Mouse (Mus musculus) heart, embryonic 15.5 days (tissue): ENCODE results near the gene Tmem19. TPM values are rescaled to one million over a fixed set of nuclear protein-coding genes. Genes with fewer than 3 reads are reported as not detected.

ENCODE experiments used
- ATAC-seq: fragments of 200-750 bp; cut with Nextera tagmentation; replicated peaks from 2 replicates; pipeline ENCODE4 v1.8.0; 2017; ENCODE audit warnings: low read depth, moderate TSS enrichment; ENCODE audit not compliant: insufficient number of reproducible peaks, insufficient read depth, low FRiP score
- H3K27ac ChIP-seq: fragments of 300-500 bp; sonication (generic); 2 replicates; pipeline ENCODE4 v1.5.1; 2015; ENCODE audit warnings: mild to moderate bottlenecking, inconsistent platforms
- H3K27me3 ChIP-seq: fragments of 300-500 bp; sonication (generic); 2 replicates; pipeline ENCODE4 v1.6.1; 2015; ENCODE audit warnings: inconsistent platforms
- H3K36me3 ChIP-seq: fragments of 300-500 bp; sonication (generic); 2 replicates; pipeline ENCODE4 v1.6.1; 2015; ENCODE audit warnings: mild to moderate bottlenecking, inconsistent platforms
- H3K4me1 ChIP-seq: fragments of 300-500 bp; sonication (generic); replicated peaks from 2 replicates; pipeline ENCODE4 v1.6.1; 2015; ENCODE audit warnings: inconsistent platforms
- H3K4me2 ChIP-seq: fragments of 300-500 bp; sonication (generic); 2 replicates; pipeline ENCODE4 v1.6.1; 2015; ENCODE audit warnings: inconsistent platforms, mild to moderate bottlenecking, moderate library complexity
- H3K4me3 ChIP-seq: fragments of 300-500 bp; sonication (generic); 2 replicates; pipeline ENCODE4 v1.5.1; 2015; ENCODE audit warnings: mild to moderate bottlenecking, inconsistent platforms
- H3K9ac ChIP-seq: fragments of 300-500 bp; sonication (generic); 2 replicates; pipeline ENCODE4 v1.6.1; 2015; ENCODE audit warnings: mild to moderate bottlenecking, inconsistent platforms
- H3K9me3 ChIP-seq: fragments of 300-500 bp; sonication (generic); replicated peaks from 2 replicates; pipeline ENCODE4 v1.6.1; 2016; ENCODE audit warnings: inconsistent platforms
- WGBS: fragments of 180-500 bp; shearing (Covaris S2); methylation state at CpG from one replicate; pipeline ENCODE4 v1.1.7; 2015; ENCODE audit warnings: mixed read lengths; 5-methylcytosine and 5-hydroxymethylcytosine counted together
- polyA plus RNA-seq: library from polyadenylated mRNA; unstranded; fragments of >200 nt; fragmentation: Nextera tagmentation; extraction: Ambion mirVana; gene quantifications from 2 replicates; pipeline ENCODE4 v1.2.1, GENCODE M21; 2015

Tmem19 gene
- polyA plus RNA-seq, 1 experiment from 2014 or later = 18.0 TPM

- H3K4me1 ChIP-seq = no peaks in the 10 kb centered on the region
- no peaks in the 10 kb centered on the region for H3K27me3 ChIP-seq
- no peak overlapping the region for H3K4me3 ChIP-seq
- no peak overlapping the region for H3K4me2 ChIP-seq
- 72% methylated on average over 6 of the region's 6 CpGs for WGBS
- H3K36me3 ChIP-seq = peaks cover 7% of the 10 kb centered on the region; the same call in 1 of the 2 replicates
- no peak overlapping the region for H3K27ac ChIP-seq
- H3K9me3 ChIP-seq = no peaks in the 10 kb centered on the region
- no peak overlapping the region for H3K9ac ChIP-seq
- ATAC-seq = no peak
Observed at GRCm38 (mm10) chr10:115348131-115348530, 14.2 kb downstream of the Tmem19 start.

GRCm38 (mm10) chr10:115346444-115346843, 15.9 kb downstream of the Tmem19 start:
- Histone ChIP-seq H3K4me1 (no peaks in the 10 kb centered on the region), H3K9me3 (no peaks in the 10 kb centered on the region), H3K9ac (no peak overlapping the region), H3K4me3 (no peak overlapping the region), H3K4me2 (no peak overlapping the region), H3K27ac (no peak overlapping the region), H3K27me3 (no peaks in the 10 kb centered on the region), H3K36me3 (peaks cover 17% of the 10 kb centered on the region)
- no peak for ATAC-seq

- 85% methylated on average over 4 of the region's 4 CpGs for WGBS
Observed at GRCm38 (mm10) chr10:115342771-115343425, 19.4 kb downstream of the Tmem19 start.

GRCm38 (mm10) chr10:115339820-115340328, 22.4 kb downstream of the Tmem19 start:
- Histone ChIP-seq H3K9me3 (no peaks in the 10 kb centered on the region), H3K9ac (no peak overlapping the region), H3K4me2 (no peak overlapping the region), H3K27ac (no peak overlapping the region), H3K27me3 (no peaks in the 10 kb centered on the region), H3K36me3 (peaks cover 12% of the 10 kb centered on the region), H3K4me1 (no peaks in the 10 kb centered on the region), H3K4me3 (no peak overlapping the region)
- 81% methylated on average over 7 of the region's 7 CpGs for WGBS
- no peak for ATAC-seq

More at GRCm38 (mm10) chr10:115342771-115343425, 19.4 kb downstream of the Tmem19 start:
- ATAC-seq = no peak
- Histone ChIP-seq H3K4me1 (no peaks in the 10 kb centered on the region), H3K27me3 (no peaks in the 10 kb centered on the region), H3K9ac (no peak overlapping the region), H3K36me3 (peaks cover 17% of the 10 kb centered on the region), H3K4me2 (no peak overlapping the region), H3K4me3 (no peak overlapping the region), H3K27ac (no peak overlapping the region), H3K9me3 (no peaks in the 10 kb centered on the region)

- Histone ChIP-seq H3K9ac (no peak overlapping the region), H3K4me1 (no peaks in the 10 kb centered on the region; the same call in 1 of the 2 replicates), H3K4me2 (no peak overlapping the region), H3K27ac (no peak overlapping the region), H3K36me3 (peaks cover 3% of the 10 kb centered on the region; the same call in 1 of the 2 replicates), H3K9me3 (no peaks in the 10 kb centered on the region), H3K4me3 (no peak overlapping the region), H3K27me3 (no peaks in the 10 kb centered on the region)
- ATAC-seq = no peak
- 79% methylated on average over 4 of the region's 4 CpGs for WGBS
Observed at GRCm38 (mm10) chr10:115336901-115337300, 25.4 kb downstream of the Tmem19 start.

GRCm38 (mm10) chr10:115333528-115333927, 28.8 kb downstream of the Tmem19 start:
- H3K4me3 ChIP-seq = no peak overlapping the region
- no peak overlapping the region for H3K27ac ChIP-seq
- H3K4me2 ChIP-seq = no peak overlapping the region
- no peak overlapping the region for H3K9ac ChIP-seq
- H3K36me3 ChIP-seq = no peaks in the 10 kb centered on the region
- ATAC-seq = no peak
- H3K27me3 ChIP-seq = no peaks in the 10 kb centered on the region
- WGBS = 64% methylated on average over 9 of the region's 9 CpGs
- no peaks in the 10 kb centered on the region for H3K9me3 ChIP-seq
- no peaks in the 10 kb centered on the region; the same call in 1 of the 2 replicates for H3K4me1 ChIP-seq

- ATAC-seq = no peak
- no peaks in the 10 kb centered on the region; the same call in 1 of the 2 replicates for H3K4me1 ChIP-seq
- H3K9me3 ChIP-seq = no peaks in the 10 kb centered on the region
- WGBS = 57% methylated on average over 4 of the region's 4 CpGs
- H3K27me3 ChIP-seq = no peaks in the 10 kb centered on the region
- no peak overlapping the region for H3K4me2 ChIP-seq
- no peaks in the 10 kb centered on the region for H3K36me3 ChIP-seq
- H3K27ac ChIP-seq = no peak overlapping the region
- H3K9ac ChIP-seq = no peak overlapping the region
- H3K4me3 ChIP-seq = no peak overlapping the region
Observed at GRCm38 (mm10) chr10:115332997-115333396, 29.3 kb downstream of the Tmem19 start.

- ATAC-seq = no peak
- WGBS = 69% methylated on average over 8 of the region's 8 CpGs
- no peak overlapping the region for H3K27ac ChIP-seq
Observed at GRCm38 (mm10) chr10:115332420-115332952, 29.8 kb downstream of the Tmem19 start.

GRCm38 (mm10) chr10:115329010-115329530, 33.2 kb downstream of the Tmem19 start:
- no peak overlapping the region for H3K27ac ChIP-seq
- H3K9ac ChIP-seq = no peak overlapping the region
- H3K9me3 ChIP-seq = no peaks in the 10 kb centered on the region
- no peak overlapping the region for H3K4me3 ChIP-seq
- no peaks in the 10 kb centered on the region; the same call in 1 of the 2 replicates for H3K4me1 ChIP-seq
- H3K27me3 ChIP-seq = no peaks in the 10 kb centered on the region
- no peak overlapping the region for H3K4me2 ChIP-seq
- no peak for ATAC-seq
- WGBS = 72% methylated on average over 3 of the region's 3 CpGs
- no peaks in the 10 kb centered on the region for H3K36me3 ChIP-seq

More at GRCm38 (mm10) chr10:115332420-115332952, 29.8 kb downstream of the Tmem19 start:
- H3K9ac ChIP-seq = no peak overlapping the region
- H3K36me3 ChIP-seq = no peaks in the 10 kb centered on the region
- H3K4me1 ChIP-seq = no peaks in the 10 kb centered on the region; the same call in 1 of the 2 replicates
- no peak overlapping the region for H3K4me3 ChIP-seq
- no peaks in the 10 kb centered on the region for H3K27me3 ChIP-seq
- no peak overlapping the region for H3K4me2 ChIP-seq
- no peaks in the 10 kb centered on the region for H3K9me3 ChIP-seq

- no peak overlapping the region for H3K4me3 ChIP-seq
- H3K4me1 ChIP-seq = no peaks in the 10 kb centered on the region; the same call in 1 of the 2 replicates
- H3K9me3 ChIP-seq = no peaks in the 10 kb centered on the region
- H3K27me3 ChIP-seq = no peaks in the 10 kb centered on the region
- 50% methylated on average over 6 of the region's 6 CpGs for WGBS
- no peaks in the 10 kb centered on the region for H3K36me3 ChIP-seq
- ATAC-seq = no peak
- H3K4me2 ChIP-seq = no peak overlapping the region
- H3K27ac ChIP-seq = no peak overlapping the region
- H3K9ac ChIP-seq = no peak overlapping the region
Observed at GRCm38 (mm10) chr10:115328514-115328913, 33.8 kb downstream of the Tmem19 start.

GRCm38 (mm10) chr10:115323295-115323694, 39.0 kb downstream of the Tmem19 start:
- Histone ChIP-seq H3K36me3 (no peaks in the 10 kb centered on the region), H3K27ac (no peak overlapping the region), H3K9me3 (no peaks in the 10 kb centered on the region), H3K27me3 (no peaks in the 10 kb centered on the region), H3K4me1 (no peaks in the 10 kb centered on the region), H3K4me3 (no peak overlapping the region), H3K4me2 (no peak overlapping the region), H3K9ac (no peak overlapping the region)
- WGBS = 10% methylated on average over 6 of the region's 6 CpGs
- no peak for ATAC-seq
